Comparison of ENCODE assay signal across 15 mouse cellular contexts in the genomic region with DNA sequence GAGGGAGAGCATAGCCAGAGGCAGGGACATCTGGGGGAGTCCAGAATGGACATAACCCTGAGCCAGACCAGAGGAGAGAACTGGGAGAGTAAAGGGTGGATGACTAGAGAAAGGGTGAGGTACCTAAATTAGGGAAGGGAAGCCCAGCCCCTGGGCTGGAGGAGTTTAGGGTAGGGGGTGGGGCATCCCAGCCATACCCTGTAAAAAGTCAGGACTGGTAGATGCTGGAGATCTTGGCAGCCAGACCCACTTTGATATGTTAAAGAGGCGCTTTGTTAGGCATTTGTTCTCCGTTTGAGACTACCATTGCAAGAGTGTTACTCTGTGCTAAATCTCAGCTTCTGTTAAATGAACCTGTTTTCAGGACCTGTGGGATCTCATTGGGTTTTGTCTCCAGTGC. TPM values are rescaled to one million over a fixed set of nuclear protein-coding genes. Genes with fewer than 3 reads are reported as not detected.
DNase-seq lines count a peak whose midpoint lies in the region; ATAC-seq and TF ChIP-seq lines count a peak whose summit lies in the region.
"Had no signal": no experiment of that assay in that cellular context is flagged by ENCODE, and none has a peak within 500 bp of the region (broad histone marks: within the 10 kb centered on the region; RNA-seq: fewer than 3 reads in every experiment).

No protein-coding gene starts in this region.

- no peaks in the 10 kb centered on the region for H3K9me3 ChIP-seq in stomach, embryonic 14.5 days (ENCODE audit: control insufficient read depth, low read depth, low read length)
- H3K9me3 ChIP-seq: embryonic facial prominence, embryonic 15.5 days; heart, embryonic 15.5 days; midbrain, embryonic 12.5 days had no signal

- H3K36me3 ChIP-seq in stomach, embryonic 14.5 days (ENCODE audit: control insufficient read depth, insufficient read depth, low read length), result no peaks in the 10 kb centered on the region; the same call in 1 of the 2 replicates
- H3K36me3 ChIP-seq: embryonic facial prominence, embryonic 15.5 days; heart, embryonic 15.5 days; midbrain, embryonic 12.5 days had no signal

- no peaks in the 10 kb centered on the region for H3K27me3 ChIP-seq in stomach, embryonic 14.5 days (ENCODE audit: control insufficient read depth, insufficient read depth, low read length)
- H3K27me3 ChIP-seq: embryonic facial prominence, embryonic 15.5 days; heart, embryonic 15.5 days had no signal

- peaks cover 11% of the 10 kb centered on the region; the same call in 1 of the 2 replicates for H3K4me1 ChIP-seq in stomach, embryonic 14.5 days (ENCODE audit: control insufficient read depth, insufficient read depth, low read length)

- TF ChIP-seq CTCF in layer of hippocampus, adult 2 months (conservative IDR thresholded peaks at IDR 0.05), result no peak

- H3K9ac ChIP-seq in stomach, embryonic 14.5 days (replicated peaks; ENCODE audit: low read depth, low read length), result no peak overlapping the region
- H3K9ac ChIP-seq: embryonic facial prominence, embryonic 15.5 days; heart, embryonic 15.5 days; liver, embryonic 14.5 days; midbrain, embryonic 12.5 days had no signal

- WGBS in stomach, embryonic 14.5 days, result 39% methylated on average over 2 of the region's 2 CpGs

- H3K4me2 ChIP-seq in stomach, embryonic 14.5 days (replicated peaks; ENCODE audit: low read depth, low read length), result no peak overlapping the region
- H3K4me2 ChIP-seq: embryonic facial prominence, embryonic 15.5 days; heart, embryonic 15.5 days; midbrain, embryonic 12.5 days had no signal

- no peak for DNase-seq in layer of hippocampus, adult 2 months (ENCODE audit: low spot score in 2 of 2)
- no peak for DNase-seq in layer of hippocampus, adult 8-10 months (ENCODE audit: low spot score in 2 of 2)
- DNase-seq in ES-CJ7 (ENCODE audit: low read depth, low spot score) (peak; percentile 98), ZHBTc4 (ENCODE audit: low read depth, low spot score) (peak; percentile 96)
- no peak for DNase-seq in heart, adult 18-20 months
- DNase-seq in layer of hippocampus, postnatal 10 days (ENCODE audit: low spot score in 2 of 2), result no peak
- DNase-seq: cerebellum, adult 11-12 months; lung, postnatal 10 days; right cerebral cortex, adult 18-20 months had no signal

- no peak for ATAC-seq in stomach, embryonic 14.5 days (ENCODE audit: insufficient number of reproducible peaks, insufficient read depth, low FRiP score, low read depth)
- ATAC-seq: inflammation-experienced regulatory T-cells, adult 6 months had no signal

- H3K4me3 ChIP-seq in layer of hippocampus, adult 2 months, result no peak overlapping the region
- no peak overlapping the region for H3K4me3 ChIP-seq in stomach, embryonic 14.5 days (ENCODE audit: low read depth, low read length)
- H3K4me3 ChIP-seq: embryonic facial prominence, embryonic 15.5 days; heart, embryonic 15.5 days; midbrain, embryonic 12.5 days had no signal

- peak overlapping the region; percentile 8; the same call in 1 of the 2 replicates for H3K27ac ChIP-seq in layer of hippocampus, adult 2 months
- peak overlapping the region; percentile 10; the same call in 1 of the 2 replicates for H3K27ac ChIP-seq in stomach, embryonic 14.5 days (ENCODE audit: low read length)
- H3K27ac ChIP-seq: embryonic facial prominence, embryonic 15.5 days; heart, embryonic 15.5 days; liver, embryonic 14.5 days; midbrain, embryonic 12.5 days had no signal

RNA-seq across cellular contexts. Expression of a gene that starts 6.2 kb away (rescaled TPM):
- total RNA-seq in layer of hippocampus, adult 2 months (2021), result 10 to 100 TPM; 70.9 to 88.3 TPM
- total RNA-seq in layer of hippocampus, adult 8-10 months (2022), result 10 to 100 TPM; 69.2 to 87.2 (median 74.1) TPM
- 27.2 and 27.7 TPM in 2 replicates for polyA plus RNA-seq in stomach, embryonic 14.5 days (2014; fragmentation: Nextera tagmentation; extraction: Ambion mirVana)
- 10 to 100 TPM; 33.3 to 37.5 TPM for total RNA-seq in heart, adult 18-20 months (2021)
- total RNA-seq in layer of hippocampus, postnatal 10 days (2021), result 10 to 100 TPM; 51.9 to 58.7 TPM

RNA-seq across cellular contexts. Expression of a gene that starts 56.6 kb away (rescaled TPM):
- total RNA-seq in layer of hippocampus, adult 2 months (2021), result 100 to 1,000 TPM; 193 to 201 TPM
- total RNA-seq in layer of hippocampus, adult 8-10 months (2022), result 100 to 1,000 TPM; 184 to 196 (median 194) TPM
- 136 and 151 TPM in 2 replicates for polyA plus RNA-seq in stomach, embryonic 14.5 days (2014; fragmentation: Nextera tagmentation; extraction: Ambion mirVana)
- total RNA-seq in heart, adult 18-20 months (2021), result 100 to 1,000 TPM; 284 to 287 TPM
- 100 to 1,000 TPM; 167 to 191 TPM for total RNA-seq in layer of hippocampus, postnatal 10 days (2021)

Comparison
In these comparisons a context has a peak if more than half of its experiments do, and no peak if none do; other contexts are left out.
1. DNase-seq: peak in ES-CJ7 (single experiment) and ZHBTc4 (single experiment); none in layer of hippocampus, adult 2 months (0 of 2), layer of hippocampus, adult 8-10 months (0 of 2), heart, adult 18-20 months (0 of 2) and layer of hippocampus, postnatal 10 days (0 of 2).